Mouse (Mus musculus) liver, postnatal 0 days (tissue): ENCODE measurements around the gene Ermard. TPM values are rescaled to one million over a fixed set of nuclear protein-coding genes. Genes with fewer than 3 reads are reported as not detected.

Experiments used
- ATAC-seq: fragments of 200-750 bp; cut with Nextera tagmentation; 2 replicates; pipeline ENCODE4 v1.8.0; 2017; ENCODE audit warnings: mild to moderate bottlenecking, moderate library complexity
- DNase-seq: peaks from one replicate; pipeline ENCODE4 v3.0.0-alpha.2; 2016
- H3K27ac ChIP-seq: fragments of 300-500 bp; sonication (generic); 2 replicates; pipeline ENCODE4 v1.5.1; 2014; ENCODE audit warnings: antibody characterized with exemption, moderate library complexity, mild to moderate bottlenecking, low read depth
- H3K27me3 ChIP-seq: fragments of 300-500 bp; sonication (generic); 2 replicates; pipeline ENCODE4 v1.6.1; 2014; ENCODE audit warnings: low read length, control low read depth, mixed read lengths; ENCODE audit not compliant: insufficient read depth
- H3K36me3 ChIP-seq: fragments of 300-500 bp; sonication (generic); replicated peaks from 2 replicates; pipeline ENCODE4 v1.6.1; 2014; ENCODE audit warnings: mild to moderate bottlenecking, control low read depth, low read length, moderate library complexity, mixed read lengths; ENCODE audit not compliant: insufficient read depth
- H3K4me1 ChIP-seq: fragments of 300-500 bp; sonication (generic); 2 replicates; pipeline ENCODE4 v1.6.1; 2014; ENCODE audit warnings: antibody characterized with exemption, mild to moderate bottlenecking, control low read depth; ENCODE audit not compliant: insufficient read depth
- H3K4me2 ChIP-seq: fragments of 300-500 bp; sonication (generic); 2 replicates; pipeline ENCODE4 v1.6.1; 2014; ENCODE audit warnings: low read depth, mild to moderate bottlenecking, low read length, moderate library complexity, mixed read lengths
- H3K4me3 ChIP-seq: fragments of 300-500 bp; sonication (generic); 2 replicates; pipeline ENCODE4 v1.5.1; 2014; ENCODE audit warnings: low read depth, low read length
- H3K9ac ChIP-seq: fragments of 300-500 bp; sonication (generic); replicated peaks from 2 replicates; pipeline ENCODE4 v1.6.1; 2014; ENCODE audit warnings: mild to moderate bottlenecking, moderate library complexity
- H3K9me3 ChIP-seq: fragments of 300-500 bp; sonication (generic); 2 replicates; pipeline ENCODE4 v1.6.1; 2016; ENCODE audit warnings: mild to moderate bottlenecking, control low read depth, low read length, mixed read lengths
- CTCF ChIP-seq: sonication (generic); IDR thresholded peaks from 2 replicates; pipeline ENCODE4 v1.5.1; 2016; ENCODE audit warnings: antibody characterized with exemption, low read depth
- EP300 ChIP-seq: IDR thresholded peaks from 2 replicates; pipeline ENCODE4 v1.6.1; 2016; ENCODE audit warnings: antibody characterized with exemption, low read depth, mild to moderate bottlenecking
- WGBS: fragments of 180-500 bp; shearing (Covaris S2); extraction: QIAGEN DNeasy Blood & Tissue Kit; methylation state at CpG from one replicate; pipeline ENCODE4 v1.1.7; 2014; ENCODE audit not compliant: insufficient replicate concordance; 5-methylcytosine and 5-hydroxymethylcytosine counted together
- polyA plus RNA-seq: library from polyadenylated mRNA; unstranded; fragments of >200 nt; fragmentation: Nextera tagmentation; extraction: Ambion mirVana; gene quantifications from 2 replicates; pipeline ENCODE4 v1.2.1, GENCODE M21; 2015

Ermard gene
- polyA plus RNA-seq, 1 experiment from 2014 or later, result 27.2 TPM

DNA sequence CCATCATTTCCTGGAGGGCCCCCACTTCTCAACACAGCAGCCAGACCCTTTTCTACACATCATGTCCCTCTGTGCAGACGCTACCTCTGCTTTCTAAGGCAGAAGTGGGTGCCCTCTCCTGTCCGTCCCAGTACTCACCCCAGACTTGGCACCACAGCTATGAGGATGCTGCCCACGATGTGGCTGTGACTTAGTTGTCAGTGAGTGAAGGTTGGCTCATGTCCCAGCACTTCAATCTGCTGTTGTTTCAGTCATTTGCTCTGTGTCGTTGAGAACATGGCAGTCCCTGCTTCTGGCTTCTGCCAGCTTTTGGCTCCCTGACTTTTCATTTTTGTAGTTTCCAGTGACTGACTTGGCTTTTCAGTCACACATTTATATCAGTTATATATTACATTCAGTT, 14.9 kb downstream of the Ermard start:
- no peaks in the 10 kb centered on the region for H3K4me1 ChIP-seq
- DNase-seq, result no peak
- H3K4me2 ChIP-seq, result no peak overlapping the region
- H3K9ac ChIP-seq, result no peak overlapping the region
- WGBS, result 71% methylated on average over 4 of the region's 4 CpGs
- no peak overlapping the region for H3K27ac ChIP-seq
- H3K9me3 ChIP-seq, result no peaks in the 10 kb centered on the region
- H3K4me3 ChIP-seq, result no peak overlapping the region
- no peaks in the 10 kb centered on the region for H3K27me3 ChIP-seq
- TF ChIP-seq CTCF (no peak), EP300 (no peak)
- ATAC-seq, result no peak
- H3K36me3 ChIP-seq, result peaks cover 33% of the 10 kb centered on the region

DNA sequence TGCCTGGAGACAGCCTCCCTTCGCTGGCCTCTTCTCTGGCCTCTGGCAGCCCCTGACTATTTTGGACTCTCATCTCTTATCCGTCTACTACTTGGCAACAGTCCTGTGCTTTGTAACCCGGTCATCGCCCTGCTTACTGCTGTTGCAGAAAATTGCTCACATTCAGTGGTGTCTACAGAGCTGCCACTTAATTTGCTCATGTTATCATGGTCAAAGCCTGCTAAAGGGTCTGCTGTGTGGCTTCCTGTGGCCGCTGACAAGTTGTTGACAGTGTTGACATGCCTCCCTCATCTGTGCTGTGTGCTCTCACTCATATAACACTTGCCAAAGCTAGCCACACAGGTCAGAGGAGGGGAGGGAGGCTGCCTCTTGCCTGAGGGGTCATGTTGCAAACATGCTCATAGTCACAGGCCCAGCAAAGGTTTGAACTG, 17.2 kb downstream of the Ermard start:
- no peak overlapping the region for H3K27ac ChIP-seq
- no peak overlapping the region for H3K4me2 ChIP-seq
- H3K27me3 ChIP-seq, result no peaks in the 10 kb centered on the region
- ATAC-seq (peak; percentile 20; the same call in 1 of the 2 replicates), DNase-seq (no peak)
- 71% methylated on average over 5 of the region's 5 CpGs for WGBS
- peaks cover 48% of the 10 kb centered on the region for H3K36me3 ChIP-seq
- no peaks in the 10 kb centered on the region for H3K9me3 ChIP-seq
- no peak for TF ChIP-seq EP300
- no peak for TF ChIP-seq CTCF
- H3K4me3 ChIP-seq, result no peak overlapping the region
- no peak overlapping the region for H3K9ac ChIP-seq
- no peaks in the 10 kb centered on the region for H3K4me1 ChIP-seq

DNA sequence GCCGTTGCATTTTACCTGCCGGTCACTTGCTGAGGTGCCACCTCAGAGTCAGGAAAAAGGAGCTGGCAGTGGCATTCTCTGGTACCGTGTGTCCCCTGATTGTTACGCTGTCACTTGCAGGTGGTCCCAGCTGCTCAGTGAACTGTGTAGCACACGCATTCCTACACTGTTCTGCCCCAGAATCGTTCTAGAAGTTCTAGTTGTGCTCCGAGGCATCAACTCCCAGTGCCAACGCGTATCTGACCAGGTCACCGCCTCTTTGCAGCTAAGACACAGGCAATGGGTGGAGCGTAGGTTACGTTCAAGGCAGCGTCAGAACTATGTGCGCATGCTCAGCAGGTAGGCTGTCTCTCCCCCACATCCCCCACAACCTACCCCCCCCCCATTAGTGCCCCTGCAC, 18.6 kb downstream of the Ermard start:
- DNase-seq, result no peak
- H3K36me3 ChIP-seq, result peaks cover 49% of the 10 kb centered on the region
- WGBS, result 93% methylated on average over 14 of the region's 14 CpGs

DNA sequence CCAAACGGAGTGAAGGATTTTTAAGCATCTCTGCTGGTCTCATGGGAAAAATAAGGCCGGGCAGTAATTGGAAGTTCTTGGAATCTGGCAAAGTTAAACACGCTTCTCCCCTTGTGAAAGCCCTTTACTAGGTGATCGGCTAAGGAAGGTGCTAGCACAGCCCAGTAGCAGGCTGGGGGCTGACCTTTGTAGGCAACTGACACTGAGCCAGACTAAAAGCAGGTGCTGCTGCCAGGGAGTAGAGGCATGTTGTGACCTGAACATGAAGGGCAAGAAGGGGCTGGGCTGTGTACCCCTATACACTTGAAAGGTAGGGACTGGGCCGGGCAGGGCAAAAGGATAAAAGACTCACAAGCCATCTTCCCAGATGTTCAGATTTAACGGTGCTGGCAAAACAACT, 19.3 kb downstream of the Ermard start:
- 83% methylated on average over 6 of the region's 6 CpGs for WGBS
- peaks cover 52% of the 10 kb centered on the region for H3K36me3 ChIP-seq
- no peaks in the 10 kb centered on the region for H3K4me1 ChIP-seq
- no peak overlapping the region for H3K4me2 ChIP-seq
- ATAC-seq (no peak), DNase-seq (no peak)
- TF ChIP-seq EP300 (no peak), CTCF (no peak)
- H3K27me3 ChIP-seq, result no peaks in the 10 kb centered on the region
- no peak overlapping the region for H3K4me3 ChIP-seq
- H3K9ac ChIP-seq, result no peak overlapping the region
- H3K9me3 ChIP-seq, result no peaks in the 10 kb centered on the region
- H3K27ac ChIP-seq, result no peak overlapping the region

More for the DNA sequence above, 18.6 kb downstream of the Ermard start:
- Histone ChIP-seq H3K4me3 (no peak overlapping the region), H3K9ac (no peak overlapping the region), H3K4me2 (no peak overlapping the region), H3K4me1 (no peaks in the 10 kb centered on the region), H3K27me3 (no peaks in the 10 kb centered on the region), H3K9me3 (no peaks in the 10 kb centered on the region), H3K27ac (no peak overlapping the region)
- TF ChIP-seq EP300, result no peak
- ATAC-seq, result no peak

DNA sequence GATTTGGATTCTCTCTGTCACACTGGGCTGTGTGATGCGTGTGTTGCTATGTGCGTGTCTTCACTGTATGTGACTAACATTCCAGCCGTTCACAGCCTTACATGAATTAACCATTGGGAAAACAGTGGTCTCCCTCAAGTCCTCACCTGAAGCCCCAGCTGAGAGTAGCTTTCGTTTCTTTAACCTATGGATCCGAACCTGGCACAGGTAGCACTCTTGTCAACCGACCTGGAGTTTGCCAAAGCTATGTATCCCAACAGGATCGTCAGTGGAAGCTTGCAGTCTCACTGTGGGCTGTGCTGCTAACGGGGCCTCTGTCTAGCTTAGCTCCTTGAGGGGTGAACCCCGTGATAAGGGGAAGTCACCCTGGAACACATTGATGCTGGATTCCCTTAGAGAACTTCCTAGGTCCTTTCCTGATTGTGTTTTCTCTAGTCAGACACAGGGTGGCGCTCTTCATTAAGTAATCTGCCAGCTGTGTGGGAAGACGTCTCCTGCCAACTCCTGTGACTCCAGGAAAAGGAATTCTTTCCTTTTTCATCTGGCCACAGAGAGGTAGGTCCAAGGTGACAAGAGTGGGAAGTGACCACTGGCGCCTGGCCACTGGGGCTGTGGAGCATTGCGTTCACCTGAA, 24.5 kb downstream of the Ermard start:
- peak; percentile 46; the same call in 1 of the 2 replicates for ATAC-seq
- 44% methylated on average over 13 of the region's 13 CpGs for WGBS
- H3K4me2 ChIP-seq, result no peak overlapping the region

DNA sequence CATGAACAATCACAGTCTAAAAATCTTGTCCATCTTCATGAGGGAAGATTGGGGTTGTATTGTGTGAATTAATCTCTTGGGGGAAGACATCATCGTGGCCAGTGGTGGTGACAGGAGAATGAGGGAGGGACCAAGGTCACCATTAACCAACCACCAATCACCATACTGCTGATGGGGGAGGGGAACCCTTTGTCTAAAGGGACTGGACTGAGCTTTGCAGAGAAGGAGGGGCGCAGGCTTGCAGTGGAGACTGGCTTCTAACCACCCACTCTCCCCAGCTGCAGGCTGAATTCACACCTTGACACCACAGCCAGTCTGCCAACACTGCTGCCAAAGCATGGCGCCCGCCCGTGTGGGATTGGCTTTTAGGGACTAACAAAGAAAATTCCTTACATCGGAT, 25.1 kb downstream of the Ermard start:
- Histone ChIP-seq H3K4me1 (peaks cover 12% of the 10 kb centered on the region; the same call in 1 of the 2 replicates), H3K27me3 (no peaks in the 10 kb centered on the region), H3K27ac (no peak overlapping the region), H3K9ac (no peak overlapping the region), H3K4me2 (no peak overlapping the region), H3K4me3 (no peak overlapping the region), H3K9me3 (no peaks in the 10 kb centered on the region), H3K36me3 (peaks cover 18% of the 10 kb centered on the region)
- ATAC-seq (no peak; the same call in 1 of the 2 replicates), DNase-seq (no peak)
- 67% methylated on average over 6 of the region's 6 CpGs for WGBS
- TF ChIP-seq EP300 (no peak), CTCF (no peak)

More for the DNA sequence above, 24.5 kb downstream of the Ermard start:
- no peak for TF ChIP-seq EP300
- TF ChIP-seq CTCF, result peak; percentile 79
- Histone ChIP-seq H3K4me1 (peaks cover 12% of the 10 kb centered on the region; the same call in 1 of the 2 replicates), H3K36me3 (peaks cover 22% of the 10 kb centered on the region), H3K9ac (no peak overlapping the region), H3K4me3 (no peak overlapping the region), H3K27me3 (no peaks in the 10 kb centered on the region), H3K9me3 (no peaks in the 10 kb centered on the region), H3K27ac (no peak overlapping the region)
- DNase-seq, result peak; percentile 60
